15 mouse cellular contexts compared by ENCODE assay signal in genomic region chr5:121142431-121143119, GRCm38 (mm10). TPM values are rescaled to one million over a fixed set of nuclear protein-coding genes. Genes with fewer than 3 reads are reported as not detected.
DNase-seq lines count a peak whose midpoint lies in the region; ATAC-seq and TF ChIP-seq lines count a peak whose summit lies in the region.
"Had no signal": no experiment of that assay in that cellular context is flagged by ENCODE, and none has a peak within 500 bp of the region (broad histone marks: within the 10 kb centered on the region; RNA-seq: fewer than 3 reads in every experiment).

No protein-coding gene starts in this region.

- no peak for DNase-seq in hindbrain, embryonic 10.5 days (ENCODE audit: low spot score)
- peak; percentile 56 to 77 for DNase-seq in layer of hippocampus, adult 2 months (ENCODE audit: low spot score in 2 of 2)
- DNase-seq in midbrain, postnatal 0 days (ENCODE audit: low spot score) = peak; percentile 67
- DNase-seq in B cell, adult 2 months = no peak
- no peak for DNase-seq in heart, postnatal 25 days (ENCODE audit: low spot score)
- no peak for DNase-seq in thymus, adult 18-20 months
- DNase-seq: adrenal gland, adult 8-10 months; cerebellum, adult 18-20 months; gastrocnemius, postnatal 10 days had no signal

- ATAC-seq in hindbrain, embryonic 13.5 days (ENCODE audit: low FRiP score) = no peak
- no peak for ATAC-seq in midbrain, postnatal 0 days (ENCODE audit: low FRiP score)
- ATAC-seq: Patski had no signal

- TF ChIP-seq POLR2A in cortical plate, adult 2 months (IDR thresholded peaks at IDR 0.05; ENCODE audit: extremely low read depth, insufficient read depth, low read length) = no peak

- intact Hi-C loops in heart, postnatal 25 days (cut with DNase I) = no loop called here

- H3K4me1 ChIP-seq in hindbrain, embryonic 13.5 days (replicated peaks) = peaks cover 39% of the 10 kb centered on the region
- H3K4me1 ChIP-seq in hindbrain, embryonic 10.5 days (replicated peaks) = no peaks in the 10 kb centered on the region
- H3K4me1 ChIP-seq in cortical plate, adult 2 months (ENCODE audit: control insufficient read depth, insufficient read depth, low read length) = peaks cover 19% of the 10 kb centered on the region
- 0 out of 2 replicates have a peak, but pooled peaks cover 4% of the 10 kb centered on the region for H3K4me1 ChIP-seq in midbrain, postnatal 0 days (ENCODE audit: insufficient read depth, low read length)

- H3K27me3 ChIP-seq in hindbrain, embryonic 13.5 days = no peaks in the 10 kb centered on the region
- H3K27me3 ChIP-seq in hindbrain, embryonic 10.5 days (ENCODE audit: insufficient read depth, poor library complexity, severe bottlenecking) = no peaks in the 10 kb centered on the region
- H3K27me3 ChIP-seq in midbrain, postnatal 0 days (ENCODE audit: insufficient read depth, low read length) = no peaks in the 10 kb centered on the region
- H3K27me3 ChIP-seq: kidney, embryonic 15.5 days; Patski had no signal

- no peak overlapping the region for H3K4me2 ChIP-seq in hindbrain, embryonic 13.5 days
- no peak overlapping the region for H3K4me2 ChIP-seq in midbrain, postnatal 0 days (ENCODE audit: low read depth, low read length, poor library complexity, severe bottlenecking)
- H3K4me2 ChIP-seq: kidney, embryonic 15.5 days had no signal

- H3K9me3 ChIP-seq in hindbrain, embryonic 13.5 days = no peaks in the 10 kb centered on the region
- H3K9me3 ChIP-seq in hindbrain, embryonic 10.5 days = no peaks in the 10 kb centered on the region
- H3K9me3 ChIP-seq in midbrain, postnatal 0 days (ENCODE audit: low read length) = no peaks in the 10 kb centered on the region
- H3K9me3 ChIP-seq: kidney, embryonic 15.5 days had no signal

- 70% methylated on average over 14 of the region's 14 CpGs for WGBS in hindbrain, embryonic 13.5 days
- 89% methylated on average over 14 of the region's 14 CpGs for WGBS in hindbrain, embryonic 10.5 days
- WGBS in midbrain, postnatal 0 days = 64% methylated on average over 14 of the region's 14 CpGs

- H3K9ac ChIP-seq in hindbrain, embryonic 13.5 days = peak overlapping the region; percentile 13; the same call in 1 of the 2 replicates
- no peak overlapping the region for H3K9ac ChIP-seq in midbrain, postnatal 0 days (replicated peaks; ENCODE audit: low read length, poor library complexity, severe bottlenecking)
- H3K9ac ChIP-seq: kidney, embryonic 15.5 days; liver, embryonic 14.5 days had no signal

- H3K27ac ChIP-seq in hindbrain, embryonic 13.5 days = peak overlapping the region; percentile 83
- no peak overlapping the region for H3K27ac ChIP-seq in hindbrain, embryonic 10.5 days
- peak overlapping the region; percentile 45; the same call in 1 of the 2 replicates for H3K27ac ChIP-seq in cortical plate, adult 2 months (ENCODE audit: insufficient read depth, low read length)
- H3K27ac ChIP-seq in layer of hippocampus, adult 2 months = peak overlapping the region; percentile 82
- H3K27ac ChIP-seq in midbrain, postnatal 0 days (ENCODE audit: low read depth, low read length) = peak overlapping the region; percentile 57
- H3K27ac ChIP-seq: kidney, embryonic 15.5 days; liver, embryonic 14.5 days; macrophage had no signal

- no peak overlapping the region for H3K4me3 ChIP-seq in hindbrain, embryonic 13.5 days
- H3K4me3 ChIP-seq in hindbrain, embryonic 10.5 days = no peak overlapping the region
- H3K4me3 ChIP-seq in cortical plate, adult 2 months (ENCODE audit: insufficient read depth, low read length) = no peak overlapping the region
- H3K4me3 ChIP-seq in layer of hippocampus, adult 2 months = no peak overlapping the region
- H3K4me3 ChIP-seq in midbrain, postnatal 0 days (ENCODE audit: low read depth, low read length) = no peak overlapping the region
- H3K4me3 ChIP-seq: kidney, embryonic 15.5 days had no signal

- no peak for TF ChIP-seq CTCF in cortical plate, adult 2 months (IDR thresholded peaks at IDR 0.05; ENCODE audit: extremely low read depth, insufficient read depth, low read length)
- no peak for TF ChIP-seq CTCF in layer of hippocampus, adult 2 months (conservative IDR thresholded peaks at IDR 0.05)
- TF ChIP-seq CTCF in midbrain, postnatal 0 days (IDR thresholded peaks at IDR 0.05) = no peak

- H3K36me3 ChIP-seq in hindbrain, embryonic 13.5 days = peaks cover 82% of the 10 kb centered on the region
- H3K36me3 ChIP-seq in hindbrain, embryonic 10.5 days = peaks cover 98% of the 10 kb centered on the region
- H3K36me3 ChIP-seq in midbrain, postnatal 0 days (ENCODE audit: insufficient read depth, low read length) = peaks cover 31% of the 10 kb centered on the region

RNA-seq across cellular contexts. Expression of gene Ptpn11, which starts 48.6 kb away (rescaled TPM):
- 23.1 and 23.6 TPM in 2 replicates for polyA plus RNA-seq in hindbrain, embryonic 13.5 days (2015; fragmentation: Nextera tagmentation; extraction: Ambion mirVana)
- 20.4 and 23.1 TPM in 2 replicates for polyA plus RNA-seq in hindbrain, embryonic 10.5 days (2016; fragmentation: Nextera tagmentation; extraction: Ambion mirVana)
- 60.0 and 64.6 TPM in 2 replicates for polyA plus RNA-seq in cortical plate, adult 2 months (2012; rRNA removed)
- total RNA-seq in layer of hippocampus, adult 2 months (2021) = 10 to 100 TPM; 94.9 to 97.9 TPM
- total RNA-seq in midbrain, postnatal 0 days (2014; rRNA removed) = 53.9 and 54.4 TPM in 2 replicates
- polyA plus RNA-seq in midbrain, postnatal 0 days (2015; fragmentation: Nextera tagmentation; extraction: Ambion mirVana) = 23.1 and 24.8 TPM in 2 replicates
- total RNA-seq in heart, postnatal 25 days (2021) = 100 to 1,000 TPM; 175 to 181 TPM

Comparison
In these comparisons a context has a peak if more than half of its experiments do, and no peak if none do; other contexts are left out.
1. DNase-seq: peak in layer of hippocampus, adult 2 months (2 of 2) and midbrain, postnatal 0 days (single experiment); none in hindbrain, embryonic 10.5 days (single experiment), B cell, adult 2 months (0 of 2), heart, postnatal 25 days (single experiment) and thymus, adult 18-20 months (0 of 2).